Comparison of ENCODE assay signal across 14 mouse cellular contexts in genomic region chr1:133421061-133421460, GRCm38 (mm10). TPM values are rescaled to one million over a fixed set of nuclear protein-coding genes. Genes with fewer than 3 reads are reported as not detected.
A peak's percentile ranks its signal among the peaks of the same experiment; 100 is the strongest.
DNase-seq lines count a peak whose midpoint lies in the region; ATAC-seq and TF ChIP-seq lines count a peak whose summit lies in the region.
"Had no signal": no experiment of that assay in that cellular context is flagged by ENCODE, and none has a peak within 500 bp of the region (broad histone marks: within the 10 kb centered on the region; RNA-seq: fewer than 3 reads in every experiment).

No protein-coding gene starts in this region.

- WGBS in hindbrain, embryonic 10.5 days, result 36% methylated on average over 2 of the region's 2 CpGs
- WGBS in hindbrain, postnatal 0 days, result 47% methylated on average over 2 of the region's 2 CpGs
- 40% methylated on average over 2 of the region's 2 CpGs for WGBS in neural tube, embryonic 13.5 days
- WGBS in intestine, embryonic 16.5 days, result 33% methylated on average over 2 of the region's 2 CpGs
- 57% methylated on average over 2 of the region's 2 CpGs for WGBS in stomach, embryonic 15.5 days

- H3K9ac ChIP-seq in hindbrain, postnatal 0 days (replicated peaks; ENCODE audit: low read length), result no peak overlapping the region
- H3K9ac ChIP-seq in neural tube, embryonic 13.5 days, result 0 out of 2 replicates have a peak overlapping the region, but pooled peaks have one; percentile 4
- H3K9ac ChIP-seq in intestine, embryonic 16.5 days (ENCODE audit: low read depth, low read length), result no peak overlapping the region
- H3K9ac ChIP-seq in stomach, embryonic 15.5 days, result no peak overlapping the region
- H3K9ac ChIP-seq: embryonic facial prominence, embryonic 12.5 days; limb, embryonic 15.5 days had no signal

- H3K27ac ChIP-seq in hindbrain, embryonic 10.5 days, result peak overlapping the region; percentile 98
- H3K27ac ChIP-seq in hindbrain, postnatal 0 days, result no peak overlapping the region
- no peak overlapping the region for H3K27ac ChIP-seq in neural tube, embryonic 13.5 days (replicated peaks)
- peak overlapping the region; percentile 65 for H3K27ac ChIP-seq in intestine, embryonic 16.5 days (ENCODE audit: low read length)
- 0 out of 2 replicates have a peak overlapping the region, but pooled peaks have one; percentile 26 for H3K27ac ChIP-seq in stomach, embryonic 15.5 days
- H3K27ac ChIP-seq: embryonic facial prominence, embryonic 12.5 days; limb, embryonic 15.5 days; macrophage had no signal

- no peak for DNase-seq in hindbrain, embryonic 10.5 days (ENCODE audit: low spot score)
- no peak for DNase-seq in hindbrain, postnatal 0 days (ENCODE audit: low spot score)
- DNase-seq in neural tube, embryonic 10.5 days (ENCODE audit: extremely low spot score, low spot score), result no peak
- DNase-seq in right cerebral cortex, postnatal 25 days, result no peak
- DNase-seq in gastrocnemius, adult 18-20 months (ENCODE audit: low spot score), result no peak
- DNase-seq: cerebellum, adult 8-10 months; layer of hippocampus, postnatal 36 days had no signal

- H3K36me3 ChIP-seq in hindbrain, embryonic 10.5 days, result peaks cover 8% of the 10 kb centered on the region; the same call in 1 of the 2 replicates
- H3K36me3 ChIP-seq in hindbrain, postnatal 0 days (ENCODE audit: insufficient read depth, low read length), result no peaks in the 10 kb centered on the region
- no peaks in the 10 kb centered on the region for H3K36me3 ChIP-seq in neural tube, embryonic 13.5 days
- H3K36me3 ChIP-seq in intestine, embryonic 16.5 days (ENCODE audit: control insufficient read depth, insufficient read depth, low read length), result no peaks in the 10 kb centered on the region
- H3K36me3 ChIP-seq in stomach, embryonic 15.5 days, result no peaks in the 10 kb centered on the region
- H3K36me3 ChIP-seq: embryonic facial prominence, embryonic 12.5 days; limb, embryonic 15.5 days had no signal

- ATAC-seq in hindbrain, postnatal 0 days, result no peak
- ATAC-seq in neural tube, embryonic 13.5 days (ENCODE audit: low read depth), result no peak
- ATAC-seq in intestine, embryonic 16.5 days, result no peak
- ATAC-seq in stomach, embryonic 15.5 days (ENCODE audit: insufficient read depth, low FRiP score, low read depth), result no peak

- H3K4me1 ChIP-seq in hindbrain, embryonic 10.5 days (replicated peaks), result peaks cover 77% of the 10 kb centered on the region
- no peaks in the 10 kb centered on the region for H3K4me1 ChIP-seq in hindbrain, postnatal 0 days (ENCODE audit: insufficient read depth, low read length)
- peaks cover 60% of the 10 kb centered on the region for H3K4me1 ChIP-seq in neural tube, embryonic 13.5 days (replicated peaks)
- H3K4me1 ChIP-seq in intestine, embryonic 16.5 days (ENCODE audit: control insufficient read depth, insufficient read depth, low read length), result peaks cover 57% of the 10 kb centered on the region
- peaks cover 49% of the 10 kb centered on the region for H3K4me1 ChIP-seq in stomach, embryonic 15.5 days

- no peak overlapping the region for H3K4me2 ChIP-seq in hindbrain, postnatal 0 days (ENCODE audit: low read depth, low read length)
- peak overlapping the region; percentile 89 for H3K4me2 ChIP-seq in neural tube, embryonic 13.5 days
- H3K4me2 ChIP-seq in intestine, embryonic 16.5 days (ENCODE audit: low read depth, low read length), result peak overlapping the region; percentile 11
- H3K4me2 ChIP-seq in stomach, embryonic 15.5 days, result no peak overlapping the region
- H3K4me2 ChIP-seq: limb, embryonic 15.5 days had no signal

- no peaks in the 10 kb centered on the region for H3K9me3 ChIP-seq in hindbrain, embryonic 10.5 days
- no peaks in the 10 kb centered on the region for H3K9me3 ChIP-seq in hindbrain, postnatal 0 days (ENCODE audit: low read length)
- H3K9me3 ChIP-seq in neural tube, embryonic 13.5 days, result no peaks in the 10 kb centered on the region
- no peaks in the 10 kb centered on the region for H3K9me3 ChIP-seq in intestine, embryonic 16.5 days (ENCODE audit: control insufficient read depth, low read length)
- H3K9me3 ChIP-seq in stomach, embryonic 15.5 days, result no peaks in the 10 kb centered on the region
- H3K9me3 ChIP-seq: embryonic facial prominence, embryonic 12.5 days; limb, embryonic 15.5 days had no signal

- H3K4me3 ChIP-seq in hindbrain, embryonic 10.5 days, result peak overlapping the region; percentile 89
- H3K4me3 ChIP-seq in hindbrain, postnatal 0 days (ENCODE audit: low read length), result no peak overlapping the region
- no peak overlapping the region for H3K4me3 ChIP-seq in neural tube, embryonic 13.5 days
- no peak overlapping the region; the same call in 1 of the 2 replicates for H3K4me3 ChIP-seq in intestine, embryonic 16.5 days (ENCODE audit: low read length)
- H3K4me3 ChIP-seq in stomach, embryonic 15.5 days (replicated peaks), result no peak overlapping the region
- H3K4me3 ChIP-seq: embryonic facial prominence, embryonic 12.5 days; limb, embryonic 15.5 days had no signal

- TF ChIP-seq CTCF in hindbrain, postnatal 0 days (IDR thresholded peaks at IDR 0.05; ENCODE audit: low read depth), result no peak

- no peaks in the 10 kb centered on the region for H3K27me3 ChIP-seq in hindbrain, embryonic 10.5 days (ENCODE audit: insufficient read depth, poor library complexity, severe bottlenecking)
- no peaks in the 10 kb centered on the region for H3K27me3 ChIP-seq in hindbrain, postnatal 0 days (ENCODE audit: insufficient read depth, low read length)
- H3K27me3 ChIP-seq in neural tube, embryonic 13.5 days, result no peaks in the 10 kb centered on the region
- H3K27me3 ChIP-seq in intestine, embryonic 16.5 days (replicated peaks; ENCODE audit: control insufficient read depth, insufficient read depth, low read length), result no peaks in the 10 kb centered on the region
- no peaks in the 10 kb centered on the region for H3K27me3 ChIP-seq in stomach, embryonic 15.5 days (replicated peaks)
- H3K27me3 ChIP-seq: embryonic facial prominence, embryonic 12.5 days had no signal

RNA-seq across cellular contexts. Expression of gene Sox13, which starts 3.1 kb away (rescaled TPM):
- polyA plus RNA-seq in hindbrain, embryonic 10.5 days (2016; fragmentation: Nextera tagmentation; extraction: Ambion mirVana), result 28.3 and 28.4 TPM in 2 replicates
- 13.1 and 16.8 TPM in 2 replicates for total RNA-seq in hindbrain, postnatal 0 days (2014; rRNA removed)
- polyA plus RNA-seq in hindbrain, postnatal 0 days (2015; fragmentation: Nextera tagmentation; extraction: Ambion mirVana), result 2.9 and 3.3 TPM in 2 replicates
- 8.8 TPM in 2 replicates for polyA plus RNA-seq in neural tube, embryonic 13.5 days (2015; fragmentation: Nextera tagmentation; extraction: Ambion mirVana)
- 5.5 and 7.0 TPM in 2 replicates for polyA plus RNA-seq in intestine, embryonic 16.5 days (2015; fragmentation: Nextera tagmentation; extraction: Ambion mirVana)
- polyA plus RNA-seq in stomach, embryonic 15.5 days (2015; fragmentation: Nextera tagmentation; extraction: Ambion mirVana), result 6.8 and 7.9 TPM in 2 replicates
- 10 to 100 TPM in 1 of 2 experiments, 1 to 10 TPM in 1; 6.2 to 11.5 TPM for total RNA-seq in gastrocnemius, adult 18-20 months (2021)

RNA-seq across cellular contexts. Expression of gene Etnk2, which starts 57.7 kb away (rescaled TPM):
- polyA plus RNA-seq in hindbrain, embryonic 10.5 days (2016; fragmentation: Nextera tagmentation; extraction: Ambion mirVana), result 2.9 and 4.1 TPM in 2 replicates
- 36.7 and 49.7 TPM in 2 replicates for total RNA-seq in hindbrain, postnatal 0 days (2014; rRNA removed)
- polyA plus RNA-seq in hindbrain, postnatal 0 days (2015; fragmentation: Nextera tagmentation; extraction: Ambion mirVana), result 27.4 and 29.6 TPM in 2 replicates
- polyA plus RNA-seq in neural tube, embryonic 13.5 days (2015; fragmentation: Nextera tagmentation; extraction: Ambion mirVana), result 10.1 and 10.2 TPM in 2 replicates
- 3.0 and 3.5 TPM in 2 replicates for polyA plus RNA-seq in intestine, embryonic 16.5 days (2015; fragmentation: Nextera tagmentation; extraction: Ambion mirVana)
- 4.0 and 6.4 TPM in 2 replicates for polyA plus RNA-seq in stomach, embryonic 15.5 days (2015; fragmentation: Nextera tagmentation; extraction: Ambion mirVana)
- under 1 TPM; 0.17 to 0.34 TPM for total RNA-seq in gastrocnemius, adult 18-20 months (2021)
- total RNA-seq: hematopoietic stem cell, adult 5-6 weeks had no signal
- polyA plus RNA-seq: macrophage had no signal

Comparison
In these comparisons a context has a peak if more than half of its experiments do, and no peak if none do; other contexts are left out.
1. H3K27ac ChIP-seq: peak in hindbrain, embryonic 10.5 days (single experiment), intestine, embryonic 16.5 days (single experiment) and stomach, embryonic 15.5 days (single experiment); none in hindbrain, postnatal 0 days (single experiment) and neural tube, embryonic 13.5 days (single experiment).
2. H3K4me2 ChIP-seq: peak in neural tube, embryonic 13.5 days (single experiment) and intestine, embryonic 16.5 days (single experiment); none in hindbrain, postnatal 0 days (single experiment) and stomach, embryonic 15.5 days (single experiment).